Mouse (Mus musculus) neural tube, embryonic 11.5 days (tissue): Measurements from ENCODE around the gene Adipor2. TPM values are rescaled to one million over a fixed set of nuclear protein-coding genes. Genes with fewer than 3 reads are reported as not detected.

ENCODE experiments used
- ATAC-seq: fragments of 200-750 bp; cut with Nextera tagmentation; 2 replicates; pipeline ENCODE4 v1.8.0; 2017; ENCODE audit warnings: moderate number of reproducible peaks, mild to moderate bottlenecking, moderate TSS enrichment, moderate library complexity; ENCODE audit not compliant: insufficient read depth, low FRiP score, low TSS enrichment
- DNase-seq: peaks from one replicate; pipeline ENCODE4 v3.0.0-alpha.2; 2015; ENCODE audit warnings: low spot score
- H3K27ac ChIP-seq: fragments of 300-500 bp; sonication (generic); 2 replicates; pipeline ENCODE4 v1.5.1; 2014; ENCODE audit warnings: low read depth, mild to moderate bottlenecking, low read length
- H3K27me3 ChIP-seq: fragments of 300-500 bp; sonication (generic); 2 replicates; pipeline ENCODE4 v1.6.1; 2014; ENCODE audit warnings: mild to moderate bottlenecking, low read length, mixed read lengths; ENCODE audit not compliant: control insufficient read depth, insufficient read depth
- H3K36me3 ChIP-seq: fragments of 300-500 bp; sonication (generic); 2 replicates; pipeline ENCODE4 v1.6.1; 2014; ENCODE audit warnings: mild to moderate bottlenecking, low read length, moderate library complexity, mixed read lengths; ENCODE audit not compliant: control insufficient read depth, insufficient read depth
- H3K4me1 ChIP-seq: fragments of 300-500 bp; sonication (generic); 2 replicates; pipeline ENCODE4 v1.6.1; 2014; ENCODE audit warnings: low read length, mixed read lengths; ENCODE audit not compliant: control insufficient read depth, insufficient read depth
- H3K4me2 ChIP-seq: fragments of 300-500 bp; sonication (generic); 2 replicates; pipeline ENCODE4 v1.6.1; 2014; ENCODE audit warnings: low read depth, mild to moderate bottlenecking, moderate library complexity
- H3K4me3 ChIP-seq: fragments of 300-500 bp; sonication (generic); 2 replicates; pipeline ENCODE4 v1.5.1; 2014; ENCODE audit warnings: low read depth, low read length
- H3K9ac ChIP-seq: fragments of 300-500 bp; sonication (generic); 2 replicates; pipeline ENCODE4 v1.6.1; 2014; ENCODE audit warnings: mild to moderate bottlenecking, low read length
- H3K9me3 ChIP-seq: fragments of 300-500 bp; sonication (generic); 2 replicates; pipeline ENCODE4 v1.6.1; 2016; ENCODE audit warnings: low read length; ENCODE audit not compliant: control insufficient read depth
- WGBS: fragments of 180-500 bp; shearing (Covaris S2); extraction: QIAGEN DNeasy Blood & Tissue Kit; methylation state at CpG from one replicate; pipeline ENCODE4 v1.1.7; 2014; 5-methylcytosine and 5-hydroxymethylcytosine counted together
- polyA plus RNA-seq: library from polyadenylated mRNA; unstranded; fragments of >200 nt; fragmentation: Nextera tagmentation; extraction: Ambion mirVana; gene quantifications from 2 replicates; pipeline ENCODE4 v1.2.1, GENCODE M21; 2014

Gene Adipor2
- polyA plus RNA-seq, 1 experiment from 2014 or later: 21.7 TPM

GRCm38 (mm10) chr6:119402976-119403375 lies 14.5 kb downstream of the Adipor2 start:
- Histone ChIP-seq H3K4me1 (no peaks in the 10 kb centered on the region), H3K9me3 (no peaks in the 10 kb centered on the region), H3K27me3 (no peaks in the 10 kb centered on the region), H3K4me2 (no peak overlapping the region), H3K27ac (no peak overlapping the region), H3K9ac (no peak overlapping the region), H3K36me3 (no peaks in the 10 kb centered on the region), H3K4me3 (no peak overlapping the region)
- ATAC-seq (no peak), DNase-seq (no peak)
- 91% methylated on average over 3 of the region's 3 CpGs for WGBS

GRCm38 (mm10) chr6:119401545-119402304 lies 15.8 kb downstream of the Adipor2 start:
- Histone ChIP-seq H3K9me3 (no peaks in the 10 kb centered on the region), H3K27ac (no peak overlapping the region), H3K9ac (no peak overlapping the region), H3K27me3 (no peaks in the 10 kb centered on the region), H3K4me2 (no peak overlapping the region), H3K4me3 (no peak overlapping the region), H3K36me3 (no peaks in the 10 kb centered on the region), H3K4me1 (no peaks in the 10 kb centered on the region)
- DNase-seq: no peak
- no peak for ATAC-seq
- WGBS: 92% methylated on average over 8 of the region's 8 CpGs

- Histone ChIP-seq H3K36me3 (no peaks in the 10 kb centered on the region), H3K4me1 (no peaks in the 10 kb centered on the region), H3K27ac (no peak overlapping the region), H3K4me3 (no peak overlapping the region), H3K27me3 (no peaks in the 10 kb centered on the region), H3K4me2 (no peak overlapping the region), H3K9me3 (no peaks in the 10 kb centered on the region), H3K9ac (no peak overlapping the region)
- 90% methylated on average over 3 of the region's 3 CpGs for WGBS
- no peak for ATAC-seq
- DNase-seq: no peak
Observed at GRCm38 (mm10) chr6:119400649-119401048, 16.9 kb downstream of the Adipor2 start.

- no peak overlapping the region for H3K4me3 ChIP-seq
- H3K36me3 ChIP-seq: no peaks in the 10 kb centered on the region
- H3K27ac ChIP-seq: no peak overlapping the region
- no peaks in the 10 kb centered on the region for H3K4me1 ChIP-seq
- H3K27me3 ChIP-seq: no peaks in the 10 kb centered on the region
- no peak overlapping the region for H3K4me2 ChIP-seq
- H3K9me3 ChIP-seq: no peaks in the 10 kb centered on the region
- 92% methylated on average over 3 of the region's 3 CpGs for WGBS
- ATAC-seq (no peak), DNase-seq (no peak)
- no peak overlapping the region for H3K9ac ChIP-seq
Observed at GRCm38 (mm10) chr6:119399371-119399770, 18.1 kb downstream of the Adipor2 start.

GRCm38 (mm10) chr6:119396309-119396634 lies 21.2 kb downstream of the Adipor2 start:
- H3K36me3 ChIP-seq: no peaks in the 10 kb centered on the region
- WGBS: 83% methylated on average over 5 of the region's 5 CpGs

GRCm38 (mm10) chr6:119395421-119396308 lies 21.8 kb downstream of the Adipor2 start:
- Histone ChIP-seq H3K36me3 (no peaks in the 10 kb centered on the region), H3K4me3 (no peak overlapping the region), H3K9ac (no peak overlapping the region), H3K4me1 (no peaks in the 10 kb centered on the region), H3K9me3 (no peaks in the 10 kb centered on the region), H3K27me3 (no peaks in the 10 kb centered on the region), H3K4me2 (no peak overlapping the region), H3K27ac (no peak overlapping the region)
- WGBS: 89% methylated on average over 14 of the region's 14 CpGs
- DNase-seq (no peak), ATAC-seq (no peak)

More at GRCm38 (mm10) chr6:119396309-119396634, 21.2 kb downstream of the Adipor2 start:
- H3K4me2 ChIP-seq: no peak overlapping the region
- no peak overlapping the region for H3K27ac ChIP-seq
- H3K27me3 ChIP-seq: no peaks in the 10 kb centered on the region
- DNase-seq (no peak), ATAC-seq (no peak)
- H3K9me3 ChIP-seq: no peaks in the 10 kb centered on the region
- H3K9ac ChIP-seq: no peak overlapping the region
- no peaks in the 10 kb centered on the region for H3K4me1 ChIP-seq
- no peak overlapping the region for H3K4me3 ChIP-seq

- WGBS: 87% methylated on average over 9 of the region's 9 CpGs
Observed at GRCm38 (mm10) chr6:119392836-119393235, 24.7 kb downstream of the Adipor2 start.

GRCm38 (mm10) chr6:119390728-119391127 lies 26.8 kb downstream of the Adipor2 start:
- no peaks in the 10 kb centered on the region for H3K27me3 ChIP-seq
- no peak overlapping the region for H3K9ac ChIP-seq
- no peak overlapping the region for H3K27ac ChIP-seq
- ATAC-seq: no peak
- no peaks in the 10 kb centered on the region for H3K9me3 ChIP-seq
- H3K4me2 ChIP-seq: no peak overlapping the region
- 88% methylated on average over 4 of the region's 4 CpGs for WGBS
- DNase-seq: no peak
- peaks cover 4% of the 10 kb centered on the region for H3K4me1 ChIP-seq
- H3K36me3 ChIP-seq: no peaks in the 10 kb centered on the region
- H3K4me3 ChIP-seq: no peak overlapping the region

More at GRCm38 (mm10) chr6:119392836-119393235, 24.7 kb downstream of the Adipor2 start:
- Histone ChIP-seq H3K36me3 (no peaks in the 10 kb centered on the region), H3K9me3 (no peaks in the 10 kb centered on the region), H3K4me3 (no peak overlapping the region), H3K27ac (no peak overlapping the region), H3K4me1 (no peaks in the 10 kb centered on the region), H3K27me3 (no peaks in the 10 kb centered on the region), H3K4me2 (no peak overlapping the region), H3K9ac (no peak overlapping the region)
- ATAC-seq (no peak), DNase-seq (no peak)
